Mouse (Mus musculus) embryonic facial prominence, embryonic 10.5 days (tissue): ENCODE measurements at regions not wholly inside any gene's neighbourhood (a gene's known extent, or its start where the extent isn't known, plus 50 kb on each side); places are given as distances from the start of the nearest gene placed in this dataset.

Experiments used
- DNase-seq: peaks from one replicate; pipeline ENCODE4 v3.0.0-alpha.2; 2017; ENCODE audit warnings: low spot score
- H3K27ac ChIP-seq: fragments of 300-500 bp; sonication (generic); replicated peaks from 2 replicates; pipeline ENCODE4 v1.5.1; 2016; ENCODE audit warnings: mild to moderate bottlenecking
- H3K27me3 ChIP-seq: fragments of 300-500 bp; sonication (generic); replicated peaks from 2 replicates; pipeline ENCODE4 v1.6.1; 2016; ENCODE audit warnings: low read depth, mild to moderate bottlenecking; ENCODE audit not compliant: poor library complexity, severe bottlenecking
- H3K36me3 ChIP-seq: fragments of 300-500 bp; sonication (generic); replicated peaks from 2 replicates; pipeline ENCODE4 v1.6.1; 2016; ENCODE audit warnings: mild to moderate bottlenecking, moderate library complexity
- H3K4me1 ChIP-seq: fragments of 300-500 bp; sonication (generic); 2 replicates; pipeline ENCODE4 v1.6.1; 2016
- H3K4me3 ChIP-seq: fragments of 300-500 bp; sonication (generic); 2 replicates; pipeline ENCODE4 v1.5.1; 2016; ENCODE audit warnings: mild to moderate bottlenecking, moderate library complexity
- H3K9me3 ChIP-seq: fragments of 300-500 bp; sonication (generic); 2 replicates; pipeline ENCODE4 v1.6.1; 2016; ENCODE audit warnings: mild to moderate bottlenecking
- WGBS: fragments of 180-500 bp; shearing (Covaris S2); methylation state at CpG from one replicate; pipeline ENCODE4 v1.1.7; 2016; 5-methylcytosine and 5-hydroxymethylcytosine counted together

- DNase-seq, result no peak
- no peaks in the 10 kb centered on the region for H3K4me1 ChIP-seq
- no peaks in the 10 kb centered on the region for H3K27me3 ChIP-seq
- 37% methylated on average over 2 of the region's 2 CpGs for WGBS
- no peaks in the 10 kb centered on the region for H3K36me3 ChIP-seq
- H3K27ac ChIP-seq, result no peak overlapping the region
- no peak overlapping the region for H3K4me3 ChIP-seq
- no peaks in the 10 kb centered on the region for H3K9me3 ChIP-seq
These were observed 1261.1 kb downstream of the Pla2g4a start for GRCm38 (mm10) chr1:148699854-148700598.

GRCm38 (mm10) chr1:148690085-148690484, 1271.0 kb downstream of the Pla2g4a start:
- no peak overlapping the region for H3K4me3 ChIP-seq
- WGBS, result 67% methylated on average over 2 of the region's 2 CpGs
- no peaks in the 10 kb centered on the region for H3K27me3 ChIP-seq
- H3K36me3 ChIP-seq, result no peaks in the 10 kb centered on the region
- no peaks in the 10 kb centered on the region for H3K4me1 ChIP-seq
- H3K9me3 ChIP-seq, result no peaks in the 10 kb centered on the region
- DNase-seq, result no peak
- no peak overlapping the region for H3K27ac ChIP-seq

GRCm38 (mm10) chr1:148689618-148690017, 1271.5 kb downstream of the Pla2g4a start:
- WGBS, result 93% methylated on average over 4 of the region's 4 CpGs
- no peaks in the 10 kb centered on the region for H3K9me3 ChIP-seq
- no peaks in the 10 kb centered on the region for H3K27me3 ChIP-seq
- no peak overlapping the region for H3K27ac ChIP-seq
- no peak overlapping the region for H3K4me3 ChIP-seq
- no peaks in the 10 kb centered on the region for H3K4me1 ChIP-seq
- no peaks in the 10 kb centered on the region for H3K36me3 ChIP-seq
- no peak for DNase-seq

GRCm38 (mm10) chr1:148675516-148675915, 1285.6 kb downstream of the Pla2g4a start:
- no peak overlapping the region for H3K4me3 ChIP-seq
- DNase-seq, result no peak

GRCm38 (mm10) chr1:148664409-148664808, 1296.7 kb downstream of the Pla2g4a start:
- no peak for DNase-seq
- no peaks in the 10 kb centered on the region for H3K36me3 ChIP-seq
- no peak overlapping the region for H3K27ac ChIP-seq
- H3K4me3 ChIP-seq, result no peak overlapping the region
- H3K9me3 ChIP-seq, result no peaks in the 10 kb centered on the region
- WGBS, result 78% methylated on average over 4 of the region's 4 CpGs
- no peaks in the 10 kb centered on the region for H3K27me3 ChIP-seq
- peaks cover 4% of the 10 kb centered on the region; the same call in 1 of the 2 replicates for H3K4me1 ChIP-seq

More at GRCm38 (mm10) chr1:148675516-148675915, 1285.6 kb downstream of the Pla2g4a start:
- H3K27me3 ChIP-seq, result no peaks in the 10 kb centered on the region
- no peaks in the 10 kb centered on the region for H3K36me3 ChIP-seq
- no peak overlapping the region for H3K27ac ChIP-seq
- no peaks in the 10 kb centered on the region for H3K9me3 ChIP-seq
- no peaks in the 10 kb centered on the region for H3K4me1 ChIP-seq

GRCm38 (mm10) chr1:148656990-148657389, 1304.1 kb downstream of the Pla2g4a start:
- no peaks in the 10 kb centered on the region for H3K4me1 ChIP-seq
- H3K27ac ChIP-seq, result no peak overlapping the region
- 93% methylated on average over 1 of the region's 1 CpGs for WGBS
- H3K27me3 ChIP-seq, result no peaks in the 10 kb centered on the region
- H3K36me3 ChIP-seq, result no peaks in the 10 kb centered on the region
- DNase-seq, result no peak
- no peaks in the 10 kb centered on the region for H3K9me3 ChIP-seq
- H3K4me3 ChIP-seq, result no peak overlapping the region
